Mouse (Mus musculus) embryonic facial prominence, embryonic 13.5 days (tissue): ENCODE measurements around the gene E130311K13Rik. TPM values are rescaled to one million over a fixed set of nuclear protein-coding genes. Genes with fewer than 3 reads are reported as not detected.

ENCODE experiments used
- ATAC-seq: fragments of 200-750 bp; cut with Nextera tagmentation; 2 replicates; pipeline ENCODE4 v1.8.0; 2017; ENCODE audit warnings: low read depth; ENCODE audit not compliant: insufficient number of reproducible peaks, insufficient read depth, low FRiP score, low TSS enrichment
- H3K27ac ChIP-seq: fragments of 300-500 bp; sonication (generic); 2 replicates; pipeline ENCODE4 v1.5.1; 2015; ENCODE audit warnings: moderate library complexity, mild to moderate bottlenecking, inconsistent platforms
- H3K27me3 ChIP-seq: fragments of 300-500 bp; sonication (generic); 2 replicates; pipeline ENCODE4 v1.6.1; 2015; ENCODE audit warnings: mild to moderate bottlenecking, inconsistent platforms
- H3K36me3 ChIP-seq: fragments of 300-500 bp; sonication (generic); 2 replicates; pipeline ENCODE4 v1.6.1; 2015; ENCODE audit warnings: mild to moderate bottlenecking, inconsistent platforms
- H3K4me1 ChIP-seq: fragments of 300-500 bp; sonication (generic); 2 replicates; pipeline ENCODE4 v1.6.1; 2015; ENCODE audit warnings: inconsistent platforms
- H3K4me2 ChIP-seq: fragments of 300-500 bp; sonication (generic); 2 replicates; pipeline ENCODE4 v1.6.1; 2015; ENCODE audit warnings: moderate library complexity, mild to moderate bottlenecking, inconsistent platforms
- H3K4me3 ChIP-seq: fragments of 300-500 bp; sonication (generic); 2 replicates; pipeline ENCODE4 v1.5.1; 2015; ENCODE audit warnings: mild to moderate bottlenecking, inconsistent platforms
- H3K9ac ChIP-seq: fragments of 300-500 bp; sonication (generic); 2 replicates; pipeline ENCODE4 v1.6.1; 2015; ENCODE audit warnings: mild to moderate bottlenecking, inconsistent platforms
- H3K9me3 ChIP-seq: fragments of 300-500 bp; sonication (generic); 2 replicates; pipeline ENCODE4 v1.6.1; 2016; ENCODE audit warnings: inconsistent platforms
- WGBS: fragments of 180-500 bp; shearing (Covaris S2); methylation state at CpG from one replicate; pipeline ENCODE4 v1.1.7; 2015; ENCODE audit warnings: mixed read lengths; 5-methylcytosine and 5-hydroxymethylcytosine counted together
- polyA plus RNA-seq: library from polyadenylated mRNA; unstranded; fragments of >200 nt; fragmentation: Nextera tagmentation; extraction: Ambion mirVana; gene quantifications from 2 replicates; pipeline ENCODE4 v1.2.1, GENCODE M21; 2015

The E130311K13Rik gene
- polyA plus RNA-seq, 1 experiment from 2014 or later = 8.6 TPM

DNA sequence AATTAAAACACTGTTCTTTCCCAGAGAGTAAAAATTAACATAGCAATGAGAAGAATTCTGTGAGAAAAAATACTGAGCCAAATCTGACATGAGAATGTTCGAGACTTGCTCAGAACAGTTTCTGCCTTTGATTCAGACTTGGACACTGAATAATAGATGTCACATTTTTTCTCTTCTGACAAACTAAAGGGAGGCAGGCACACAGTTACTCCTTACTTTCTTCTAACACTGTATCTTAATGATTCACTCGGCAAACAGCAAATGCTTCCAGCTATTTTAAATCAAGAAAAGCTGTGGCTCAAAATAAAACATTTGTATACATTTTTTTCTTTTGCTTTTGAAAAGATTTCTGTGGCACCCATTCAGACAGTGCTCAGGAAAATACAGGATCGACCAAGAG is 37.1 kb downstream of the E130311K13Rik start:
- ATAC-seq = no peak
- Histone ChIP-seq H3K36me3 (no peaks in the 10 kb centered on the region), H3K9me3 (no peaks in the 10 kb centered on the region), H3K27me3 (no peaks in the 10 kb centered on the region), H3K4me1 (no peaks in the 10 kb centered on the region), H3K4me3 (no peak overlapping the region), H3K4me2 (no peak overlapping the region), H3K9ac (no peak overlapping the region), H3K27ac (no peak overlapping the region)
- 31% methylated on average over 3 of the region's 3 CpGs for WGBS

DNA sequence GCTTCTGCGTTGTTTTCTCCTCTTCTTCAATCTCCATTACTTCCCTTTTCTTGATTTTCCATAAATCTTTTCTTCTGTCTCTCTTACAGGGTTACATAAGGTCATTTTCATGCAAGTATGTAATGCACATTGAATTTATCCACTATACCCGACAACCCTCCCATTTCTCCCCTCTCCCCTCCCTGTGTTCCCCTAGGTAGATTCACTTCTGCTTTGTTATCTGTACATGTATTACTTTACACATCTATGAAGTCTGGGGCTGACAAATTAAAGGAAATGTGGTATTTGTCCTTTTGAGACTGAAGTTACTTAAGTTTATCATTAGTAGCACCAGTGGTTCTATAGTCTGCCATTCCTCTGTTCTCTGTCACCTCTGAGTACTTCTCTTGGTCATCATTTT is 48.2 kb downstream of the E130311K13Rik start:
- Histone ChIP-seq H3K27ac (no peak overlapping the region), H3K9me3 (no peaks in the 10 kb centered on the region), H3K4me1 (no peaks in the 10 kb centered on the region), H3K4me2 (no peak overlapping the region), H3K27me3 (no peaks in the 10 kb centered on the region), H3K36me3 (no peaks in the 10 kb centered on the region), H3K4me3 (no peak overlapping the region), H3K9ac (no peak overlapping the region)
- no peak for ATAC-seq
- 83% methylated on average over 2 of the region's 2 CpGs for WGBS

GRCm38 (mm10) chr3:63878995-63879666 is 50.1 kb downstream of the E130311K13Rik start:
- Histone ChIP-seq H3K27me3 (no peaks in the 10 kb centered on the region), H3K36me3 (no peaks in the 10 kb centered on the region), H3K4me2 (no peak overlapping the region), H3K4me3 (no peak overlapping the region), H3K9me3 (no peaks in the 10 kb centered on the region), H3K9ac (no peak overlapping the region), H3K27ac (no peak overlapping the region), H3K4me1 (no peaks in the 10 kb centered on the region)
- WGBS = 13% methylated on average over 4 of the region's 4 CpGs
- ATAC-seq = no peak

DNA sequence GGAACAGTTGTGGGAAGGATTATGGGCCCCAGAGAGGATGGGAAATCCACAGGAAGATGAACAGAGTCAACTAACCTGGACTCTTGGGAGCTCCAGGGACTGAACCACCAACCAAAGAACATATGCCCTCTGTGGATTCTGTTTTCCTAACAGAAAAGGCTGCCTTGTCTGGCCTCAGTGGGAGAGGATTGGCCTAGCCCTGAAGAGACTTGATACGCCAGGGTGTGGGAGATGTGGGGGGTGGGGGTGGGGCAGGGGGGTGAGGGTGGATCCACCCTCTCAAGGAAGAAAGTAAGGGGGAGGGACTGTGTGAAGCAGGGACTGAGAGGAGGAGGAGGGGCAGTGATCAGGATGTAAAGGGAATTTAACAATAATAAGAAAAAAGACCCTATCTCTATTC is 56.5 kb downstream of the E130311K13Rik start:
- no peak overlapping the region for H3K4me2 ChIP-seq
- H3K27me3 ChIP-seq = no peaks in the 10 kb centered on the region
- no peak overlapping the region for H3K27ac ChIP-seq
- WGBS = 36% methylated on average over 1 of the region's 1 CpGs
- no peak overlapping the region for H3K9ac ChIP-seq
- H3K4me3 ChIP-seq = no peak overlapping the region
- no peaks in the 10 kb centered on the region for H3K36me3 ChIP-seq
- no peak for ATAC-seq
- no peaks in the 10 kb centered on the region for H3K9me3 ChIP-seq
- H3K4me1 ChIP-seq = peaks cover 10% of the 10 kb centered on the region; the same call in 1 of the 2 replicates

- Histone ChIP-seq H3K4me3 (no peak overlapping the region), H3K9ac (no peak overlapping the region), H3K4me2 (no peak overlapping the region), H3K27me3 (no peaks in the 10 kb centered on the region), H3K9me3 (no peaks in the 10 kb centered on the region), H3K36me3 (no peaks in the 10 kb centered on the region), H3K27ac (no peak overlapping the region), H3K4me1 (peaks cover 10% of the 10 kb centered on the region; the same call in 1 of the 2 replicates)
- no peak for ATAC-seq
- WGBS = 15% methylated on average over 2 of the region's 2 CpGs
Measured at GRCm38 (mm10) chr3:63871249-63871648, 58.0 kb downstream of the E130311K13Rik start.

- Histone ChIP-seq H3K9ac (no peak overlapping the region), H3K27me3 (no peaks in the 10 kb centered on the region), H3K36me3 (no peaks in the 10 kb centered on the region), H3K4me1 (peaks cover 10% of the 10 kb centered on the region; the same call in 1 of the 2 replicates), H3K4me3 (no peak overlapping the region), H3K9me3 (no peaks in the 10 kb centered on the region), H3K4me2 (no peak overlapping the region), H3K27ac (no peak overlapping the region)
- ATAC-seq = no peak
- WGBS = 68% methylated on average over 1 of the region's 1 CpGs
Measured at GRCm38 (mm10) chr3:63868285-63868684, 61.0 kb downstream of the E130311K13Rik start.

DNA sequence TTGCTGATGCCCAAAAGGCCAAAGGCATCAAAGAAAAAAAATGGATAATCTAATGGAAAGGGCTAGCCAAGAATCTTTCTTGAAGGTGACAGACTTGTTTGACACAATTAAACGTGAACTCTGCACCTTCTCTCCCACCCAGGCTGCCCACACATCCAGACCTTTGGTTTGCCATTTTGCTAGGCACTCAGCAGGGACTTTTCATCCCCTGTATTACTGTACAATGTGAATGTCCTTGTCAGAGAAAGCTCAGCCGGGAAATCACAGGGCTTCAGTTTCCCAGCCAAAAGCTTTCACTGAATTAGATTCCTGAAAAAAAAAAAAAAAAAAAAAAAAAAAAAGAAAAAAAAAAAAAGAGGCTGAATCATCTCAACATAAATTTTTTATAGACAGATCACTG is 64.2 kb downstream of the E130311K13Rik start:
- no peak for ATAC-seq
- Histone ChIP-seq H3K27ac (no peak overlapping the region), H3K4me1 (no peaks in the 10 kb centered on the region), H3K4me3 (no peak overlapping the region), H3K9me3 (0 out of 2 replicates have a peak, but pooled peaks cover 3% of the 10 kb centered on the region), H3K36me3 (no peaks in the 10 kb centered on the region; the same call in 1 of the 2 replicates), H3K27me3 (no peaks in the 10 kb centered on the region), H3K4me2 (no peak overlapping the region), H3K9ac (no peak overlapping the region)
- WGBS = 79% methylated on average over 2 of the region's 2 CpGs

Other genes with a start within 250 kb of the E130311K13Rik start
- 2.4 and 3.0 TPM in 2 replicates for gene Plch1, start 30.0 kb downstream of the E130311K13Rik start, polyA plus RNA-seq
- gene Slc33a1, start 35.3 kb upstream of the E130311K13Rik start, polyA plus RNA-seq = 15.4 and 16.9 TPM in 2 replicates
- gene Gmps, start 46.6 kb upstream of the E130311K13Rik start, polyA plus RNA-seq = 47.7 and 51.0 TPM in 2 replicates
- gene Vmn2r1, start 152.1 kb upstream of the E130311K13Rik start, polyA plus RNA-seq = 0.04 and 0.07 TPM in 2 replicates
- not detected in 2 replicates for gene Vmn2r2, start 212.5 kb upstream of the E130311K13Rik start, polyA plus RNA-seq